Mouse (Mus musculus): ENCODE data around the gene Arhgap45. TPM values are rescaled to one million over a fixed set of nuclear protein-coding genes. Genes with fewer than 3 reads are reported as not detected.
"Not testable (repeated sequence)": the region's sequence is repeated elsewhere in the genome, so short reads cannot be mapped to it uniquely, and the experiment has no call there.

Arhgap45 gene
- polyA plus RNA-seq, 1 experiment from 2014 or later, result 20.1 TPM

DNA sequence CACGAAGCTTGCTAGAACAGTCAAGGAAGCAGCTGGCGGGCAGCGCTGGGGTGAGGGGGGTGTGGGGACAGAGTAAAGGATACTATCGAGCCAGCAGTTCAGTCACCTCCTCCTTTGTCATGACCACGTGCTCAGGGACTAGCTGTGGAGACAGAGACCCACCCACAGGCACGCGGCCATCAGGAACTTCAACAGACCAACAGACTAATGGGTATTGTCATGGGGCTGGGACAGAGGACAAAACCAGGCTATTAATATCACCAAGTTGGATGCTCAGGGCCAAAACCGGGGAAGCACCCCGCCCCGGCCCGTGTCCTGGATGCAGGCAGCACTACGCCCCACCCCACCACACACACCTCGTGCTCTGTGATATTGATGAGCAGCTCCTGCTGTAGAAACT is 20.4 kb downstream of the Arhgap45 start:
- Histone ChIP-seq H3K9ac (replicated peaks; ENCODE audit: low read depth) (no peak overlapping the region), H3K4me1 (ENCODE audit: insufficient read depth, low read depth, low read length) (peaks cover 34% of the 10 kb centered on the region), H3K36me3 (ENCODE audit: insufficient read depth, low read length) (0 out of 2 replicates have a peak, but pooled peaks cover 7% of the 10 kb centered on the region), H3K9me3 (ENCODE audit: low read length) (no peaks in the 10 kb centered on the region), H3K4me2 (replicated peaks; ENCODE audit: low read depth, low read length) (no peak overlapping the region), H3K27ac (ENCODE audit: low read length) (peak overlapping the region; percentile 59), H3K4me3 (ENCODE audit: low read depth, low read length) (no peak overlapping the region), H3K27me3 (replicated peaks; ENCODE audit: insufficient read depth, low read length) (no peaks in the 10 kb centered on the region)
- DNase-seq (ENCODE audit: low spot score) (no peak), ATAC-seq (no peak)
- WGBS, result 86% methylated on average over 13 of the region's 13 CpGs
- TF ChIP-seq CTCF (IDR thresholded peaks at IDR 0.05), result no peak
- no peak for TF ChIP-seq EP300 (IDR thresholded peaks at IDR 0.05)

DNA sequence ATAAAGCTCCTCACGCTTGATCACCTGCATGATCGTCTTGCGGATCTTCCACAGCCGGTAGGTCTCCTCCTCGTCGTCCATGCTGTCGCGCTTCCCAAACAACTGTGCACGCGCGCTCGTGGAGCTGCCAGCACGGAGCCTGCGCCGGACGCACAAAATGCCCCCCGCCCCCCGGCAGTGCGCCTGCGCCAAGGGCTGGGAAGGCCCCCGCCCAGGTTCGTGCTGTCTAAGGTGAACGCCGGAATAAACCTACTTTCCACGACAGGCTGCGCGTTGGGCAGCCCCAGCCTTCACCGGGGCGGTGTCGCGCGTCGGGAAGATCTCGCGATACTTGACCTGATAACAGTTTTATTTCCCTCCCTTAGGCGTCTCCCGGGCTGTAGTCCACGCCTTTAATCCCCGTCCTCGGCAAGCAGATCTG is 23.1 kb downstream of the Arhgap45 start, which contains the start of gene Polr2e:
Polr2e (minus strand) TSS at position 237 of the 421 bp plus-strand sequence.
- Histone ChIP-seq H3K9me3 (ENCODE audit: low read length) (no peaks in the 10 kb centered on the region), H3K27ac (ENCODE audit: low read length) (peak within 1 kb of the TSS; percentile 73), H3K36me3 (ENCODE audit: insufficient read depth, low read length) (0 out of 2 replicates have a peak, but pooled peaks cover 7% of the 10 kb centered on the region), H3K27me3 (replicated peaks; ENCODE audit: insufficient read depth, low read length) (no peaks in the 10 kb centered on the region), H3K4me3 (ENCODE audit: low read depth, low read length) (peak within 1 kb of the TSS; percentile 70), H3K9ac (replicated peaks; ENCODE audit: low read depth) (peak within 1 kb of the TSS; percentile 73), H3K4me2 (replicated peaks; ENCODE audit: low read depth, low read length) (peak within 1 kb of the TSS; percentile 88), H3K4me1 (ENCODE audit: insufficient read depth, low read depth, low read length) (peaks cover 11% of the 10 kb centered on the region; the same call in 1 of the 2 replicates)
- peak; percentile 95 for ATAC-seq
- WGBS, result under 1% methylated on average over 36 of the region's 40 CpGs
- TF ChIP-seq CTCF (IDR thresholded peaks at IDR 0.05), result peak; percentile 20; the same call in 1 of the 2 replicates
- TF ChIP-seq EP300 (IDR thresholded peaks at IDR 0.05), result peak; percentile 89
- peak; percentile 98 for DNase-seq (ENCODE audit: low spot score)

DNA sequence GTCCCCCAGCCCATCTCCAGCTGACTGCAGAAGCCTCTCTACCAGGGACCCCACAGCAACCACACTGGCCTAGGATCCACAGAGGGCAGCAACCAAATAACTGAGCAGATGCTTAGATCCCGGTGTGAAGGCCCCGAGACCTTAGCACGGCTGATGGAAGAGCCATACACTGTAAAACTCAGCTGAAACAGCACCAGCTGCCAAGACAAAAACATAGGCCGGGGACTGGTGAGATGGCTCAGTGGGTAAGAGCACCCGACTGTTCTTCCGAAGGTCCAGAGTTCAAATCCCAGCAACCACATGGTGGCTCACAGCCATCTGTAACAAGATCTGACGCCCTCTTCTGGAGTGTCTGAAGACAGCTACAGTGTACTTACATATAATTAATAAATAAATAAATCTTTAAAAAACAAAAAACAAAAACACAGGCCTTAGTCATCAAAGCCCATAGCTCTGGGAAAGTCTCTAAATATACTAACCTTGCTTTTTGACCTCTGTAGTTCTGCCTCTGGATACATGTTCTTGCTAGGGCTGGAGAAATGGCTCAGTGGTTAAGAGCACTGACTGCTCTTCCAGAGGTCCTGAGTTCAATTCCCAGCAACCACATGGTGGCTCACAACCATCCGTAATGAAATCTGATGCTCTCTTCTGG is 25.1 kb downstream of the Arhgap45 start:
- 86% methylated on average over 8 of the region's 8 CpGs for WGBS
- H3K9me3 ChIP-seq (ENCODE audit: low read length); H3K4me1 ChIP-seq (ENCODE audit: insufficient read depth, low read depth, low read length); H3K4me3 ChIP-seq (ENCODE audit: low read depth, low read length); H3K27me3 ChIP-seq (replicated peaks; ENCODE audit: insufficient read depth, low read length); H3K36me3 ChIP-seq (ENCODE audit: insufficient read depth, low read length); ATAC-seq; H3K4me2 ChIP-seq (replicated peaks; ENCODE audit: low read depth, low read length); DNase-seq (ENCODE audit: low spot score); H3K9ac ChIP-seq (replicated peaks; ENCODE audit: low read depth); H3K27ac ChIP-seq (ENCODE audit: low read length): not testable (repeated sequence)

DNA sequence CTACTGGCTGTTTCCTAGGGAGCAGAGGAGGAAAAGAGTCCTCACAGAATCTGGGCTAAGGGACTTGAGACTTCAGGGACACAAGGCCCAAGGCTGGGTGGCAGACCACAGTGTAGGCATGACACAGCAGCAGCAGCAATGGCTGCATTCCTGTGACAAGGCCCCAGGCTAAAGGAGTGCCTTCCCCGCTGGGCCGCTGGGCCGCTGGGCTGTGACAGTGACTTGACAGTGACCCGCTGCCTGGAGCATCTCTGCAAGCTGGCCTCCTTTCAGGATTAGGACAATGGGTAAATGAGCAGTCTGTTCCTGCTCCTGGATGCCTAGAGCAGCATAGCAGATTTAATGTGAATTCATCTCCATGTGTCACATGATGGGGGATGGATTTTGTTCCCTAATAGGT is 27.6 kb downstream of the Arhgap45 start:
- WGBS, result 60% methylated on average over 4 of the region's 4 CpGs
- Histone ChIP-seq H3K27me3 (replicated peaks; ENCODE audit: insufficient read depth, low read length) (no peaks in the 10 kb centered on the region), H3K4me1 (ENCODE audit: insufficient read depth, low read depth, low read length) (no peaks in the 10 kb centered on the region; the same call in 1 of the 2 replicates), H3K27ac (ENCODE audit: low read length) (no peak overlapping the region), H3K9ac (replicated peaks; ENCODE audit: low read depth) (no peak overlapping the region), H3K9me3 (ENCODE audit: low read length) (no peaks in the 10 kb centered on the region), H3K4me2 (replicated peaks; ENCODE audit: low read depth, low read length) (no peak overlapping the region), H3K4me3 (ENCODE audit: low read depth, low read length) (no peak overlapping the region), H3K36me3 (ENCODE audit: insufficient read depth, low read length) (no peaks in the 10 kb centered on the region)
- no peak for ATAC-seq
- no peak for DNase-seq (ENCODE audit: low spot score)
- TF ChIP-seq CTCF (IDR thresholded peaks at IDR 0.05) (no peak), EP300 (IDR thresholded peaks at IDR 0.05) (no peak)

DNA sequence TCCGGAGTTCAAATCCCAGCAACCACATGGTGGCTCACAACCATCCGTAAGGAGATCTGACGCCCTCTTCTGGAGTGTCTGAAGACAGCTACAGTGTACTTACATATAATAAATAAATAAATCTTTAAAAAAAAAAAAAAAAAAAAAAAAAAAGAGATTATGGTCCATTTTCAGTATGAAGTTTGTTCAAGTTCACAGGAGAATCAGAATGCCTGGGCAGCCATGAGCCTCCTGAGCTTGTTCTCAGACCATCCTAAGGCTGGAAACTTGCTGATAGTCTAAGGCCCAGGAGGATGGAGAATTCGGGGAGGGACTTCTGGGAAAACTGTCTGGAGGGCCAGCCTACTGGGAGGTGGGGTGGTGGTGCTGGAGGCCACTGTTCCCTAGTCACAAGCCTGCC is 28.9 kb downstream of the Arhgap45 start:
- not testable (repeated sequence) for H3K36me3 ChIP-seq (ENCODE audit: insufficient read depth, low read length); H3K27ac ChIP-seq (ENCODE audit: low read length); H3K9ac ChIP-seq (replicated peaks; ENCODE audit: low read depth); H3K4me2 ChIP-seq (replicated peaks; ENCODE audit: low read depth, low read length); DNase-seq (ENCODE audit: low spot score); H3K9me3 ChIP-seq (ENCODE audit: low read length); H3K4me3 ChIP-seq (ENCODE audit: low read depth, low read length); H3K4me1 ChIP-seq (ENCODE audit: insufficient read depth, low read depth, low read length); H3K27me3 ChIP-seq (replicated peaks; ENCODE audit: insufficient read depth, low read length); ATAC-seq
- 81% methylated on average over 2 of the region's 4 CpGs for WGBS

DNA sequence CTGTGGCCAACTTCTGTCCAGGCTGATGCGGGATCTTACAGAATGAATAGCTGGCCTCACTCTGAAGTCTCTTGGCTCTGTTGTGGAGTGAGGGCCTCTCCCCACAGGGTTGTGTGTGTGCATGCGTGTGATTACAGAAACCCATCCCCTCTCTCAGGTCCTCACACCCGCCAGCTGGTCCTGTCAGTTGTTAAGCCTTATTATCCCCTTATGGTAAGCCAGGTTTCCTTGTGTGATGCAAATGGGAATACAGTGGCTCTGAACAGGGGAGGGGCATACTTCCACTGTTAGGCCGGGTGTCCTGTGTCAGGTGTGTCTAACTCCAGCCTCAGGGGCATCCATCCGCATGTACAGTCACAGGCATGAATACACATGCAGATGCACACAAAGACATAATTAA is 29.3 kb downstream of the Arhgap45 start:
- Histone ChIP-seq H3K4me2 (replicated peaks; ENCODE audit: low read depth, low read length) (no peak overlapping the region), H3K4me3 (ENCODE audit: low read depth, low read length) (no peak overlapping the region), H3K4me1 (ENCODE audit: insufficient read depth, low read depth, low read length) (peaks cover 8% of the 10 kb centered on the region; the same call in 1 of the 2 replicates), H3K27me3 (replicated peaks; ENCODE audit: insufficient read depth, low read length) (no peaks in the 10 kb centered on the region), H3K9me3 (ENCODE audit: low read length) (no peaks in the 10 kb centered on the region), H3K27ac (ENCODE audit: low read length) (no peak overlapping the region), H3K9ac (replicated peaks; ENCODE audit: low read depth) (no peak overlapping the region), H3K36me3 (ENCODE audit: insufficient read depth, low read length) (no peaks in the 10 kb centered on the region)
- TF ChIP-seq EP300 (IDR thresholded peaks at IDR 0.05), result no peak
- TF ChIP-seq CTCF (IDR thresholded peaks at IDR 0.05), result no peak
- WGBS, result 87% methylated on average over 5 of the region's 5 CpGs
- DNase-seq (ENCODE audit: low spot score), result no peak
- ATAC-seq, result no peak

Data from lung, postnatal 0 days (tissue).